Mouse (Mus musculus) frontal cortex, adult (tissue): ENCODE measurements around the gene Hdgfl3.

ENCODE experiments used
- ATAC-seq: cut with Nextera tagmentation; 2 replicates; pipeline ENCODE4 v1.9.2; 2017; ENCODE audit warnings: mild to moderate bottlenecking, moderate library complexity, mixed read lengths; ENCODE audit not compliant: low TSS enrichment

Hdgfl3 gene

GRCm38 (mm10) chr7:81899361-81899760, 34.9 kb downstream of the Hdgfl3 start:
- ATAC-seq: no peak

- ATAC-seq: no peak
These were observed 49.1 kb downstream of the Hdgfl3 start for GRCm38 (mm10) chr7:81885128-81885527.

- no peak for ATAC-seq
These were observed 52.7 kb downstream of the Hdgfl3 start for GRCm38 (mm10) chr7:81881600-81881999.

- ATAC-seq: no peak
These were observed 53.5 kb downstream of the Hdgfl3 start for GRCm38 (mm10) chr7:81880797-81881196.

GRCm38 (mm10) chr7:81880286-81880685, 54.0 kb downstream of the Hdgfl3 start:
- no peak for ATAC-seq

- ATAC-seq: peak; percentile 72
These were observed 58.9 kb downstream of the Hdgfl3 start for GRCm38 (mm10) chr7:81875372-81875771.

- ATAC-seq: no peak
These were observed 59.6 kb downstream of the Hdgfl3 start for GRCm38 (mm10) chr7:81874636-81875035.

GRCm38 (mm10) chr7:81873807-81874206, 60.5 kb downstream of the Hdgfl3 start:
- no peak for ATAC-seq

GRCm38 (mm10) chr7:81872493-81873013, 61.7 kb downstream of the Hdgfl3 start:
- ATAC-seq: no peak

GRCm38 (mm10) chr7:81868158-81868557, 66.1 kb downstream of the Hdgfl3 start:
- peak; percentile 72; the same call in 1 of the 2 replicates for ATAC-seq

GRCm38 (mm10) chr7:81867231-81867930, 66.9 kb downstream of the Hdgfl3 start:
- ATAC-seq: no peak

- ATAC-seq: no peak
These were observed 68.3 kb downstream of the Hdgfl3 start for GRCm38 (mm10) chr7:81865937-81866336.

- no peak for ATAC-seq
These were observed 69.7 kb downstream of the Hdgfl3 start for GRCm38 (mm10) chr7:81864552-81864951.

GRCm38 (mm10) chr7:81862587-81863583, 71.4 kb downstream of the Hdgfl3 start:
- no peak for ATAC-seq

GRCm38 (mm10) chr7:81861921-81862320, 72.4 kb downstream of the Hdgfl3 start:
- no peak for ATAC-seq

GRCm38 (mm10) chr7:81861461-81861860, 72.8 kb downstream of the Hdgfl3 start:
- no peak for ATAC-seq

- ATAC-seq: no peak
These were observed 73.3 kb downstream of the Hdgfl3 start for GRCm38 (mm10) chr7:81860996-81861395.

- ATAC-seq: peak; percentile 27
These were observed 74.2 kb downstream of the Hdgfl3 start for GRCm38 (mm10) chr7:81860071-81860470.

GRCm38 (mm10) chr7:81858968-81859721, 75.1 kb downstream of the Hdgfl3 start, which contains the start of gene Tm6sf1:
TSS of gene Tm6sf1 (plus strand) at chr7:81859001.
- ATAC-seq: peak; percentile 48

GRCm38 (mm10) chr7:81858236-81858635, 76.0 kb downstream of the Hdgfl3 start:
- ATAC-seq: no peak

GRCm38 (mm10) chr7:81856221-81856620, 78.1 kb downstream of the Hdgfl3 start:
- ATAC-seq: no peak

- no peak for ATAC-seq
These were observed 78.6 kb downstream of the Hdgfl3 start, which contains the start of gene Gm10160 for GRCm38 (mm10) chr7:81855694-81856093. TSS of gene Gm10160 (minus strand) at chr7:81855794.
